13 mouse cellular contexts compared by ENCODE assay signal in genomic region chr16:85106644-85107323, GRCm38 (mm10).
DNase-seq lines count a peak whose midpoint lies in the region; ATAC-seq and TF ChIP-seq lines count a peak whose summit lies in the region.
"Had no signal": no experiment of that assay in that cellular context is flagged by ENCODE, and none has a peak within 500 bp of the region (broad histone marks: within the 10 kb centered on the region; RNA-seq: fewer than 3 reads in every experiment).

No protein-coding gene starts in this region.

- no peak overlapping the region for H3K4me2 ChIP-seq in midbrain, embryonic 13.5 days (replicated peaks)
- no peak overlapping the region for H3K4me2 ChIP-seq in hindbrain, postnatal 0 days (ENCODE audit: low read depth, low read length)
- H3K4me2 ChIP-seq: embryonic facial prominence, embryonic 12.5 days; limb, embryonic 12.5 days had no signal

- no peaks in the 10 kb centered on the region for H3K9me3 ChIP-seq in midbrain, embryonic 13.5 days
- H3K9me3 ChIP-seq in midbrain, embryonic 10.5 days (replicated peaks): no peaks in the 10 kb centered on the region
- H3K9me3 ChIP-seq in hindbrain, postnatal 0 days (ENCODE audit: low read length): no peaks in the 10 kb centered on the region
- H3K9me3 ChIP-seq: embryonic facial prominence, embryonic 12.5 days; limb, embryonic 12.5 days had no signal

- H3K4me1 ChIP-seq in cerebellum, adult 2 months (ENCODE audit: control insufficient read depth, insufficient read depth, low read length): peaks cover 35% of the 10 kb centered on the region
- peaks cover 47% of the 10 kb centered on the region for H3K4me1 ChIP-seq in midbrain, embryonic 13.5 days (replicated peaks)
- H3K4me1 ChIP-seq in midbrain, embryonic 10.5 days: peaks cover 12% of the 10 kb centered on the region
- H3K4me1 ChIP-seq in hindbrain, postnatal 0 days (ENCODE audit: insufficient read depth, low read length): peaks cover 12% of the 10 kb centered on the region

- no peak for TF ChIP-seq POLR2A in cerebellum, adult 2 months (IDR thresholded peaks at IDR 0.05; ENCODE audit: borderline replicate concordance, insufficient read depth, low read length)

- H3K9ac ChIP-seq in midbrain, embryonic 13.5 days (replicated peaks): no peak overlapping the region
- H3K9ac ChIP-seq in hindbrain, postnatal 0 days (replicated peaks; ENCODE audit: low read length): no peak overlapping the region
- H3K9ac ChIP-seq: embryonic facial prominence, embryonic 12.5 days; limb, embryonic 12.5 days had no signal

- peak; percentile 57 for ATAC-seq in midbrain, embryonic 13.5 days
- peak; percentile 80 for ATAC-seq in hindbrain, postnatal 0 days
- ATAC-seq in megakaryocyte, adult 5-6 weeks (ENCODE audit: poor library complexity, severe bottlenecking): no peak
- ATAC-seq: intestine, embryonic 16.5 days had no signal

- no peak for TF ChIP-seq CTCF in cerebellum, adult 2 months (IDR thresholded peaks at IDR 0.05; ENCODE audit: borderline replicate concordance, insufficient read depth, low read depth, low read length)
- TF ChIP-seq CTCF in hindbrain, postnatal 0 days (IDR thresholded peaks at IDR 0.05; ENCODE audit: low read depth): no peak

- H3K27ac ChIP-seq in cerebellum, adult 2 months (ENCODE audit: insufficient read depth, low read length): no peak overlapping the region; the same call in 1 of the 2 replicates
- peak overlapping the region; percentile 55 for H3K27ac ChIP-seq in midbrain, embryonic 13.5 days
- H3K27ac ChIP-seq in midbrain, embryonic 10.5 days (replicated peaks): no peak overlapping the region
- H3K27ac ChIP-seq in hindbrain, postnatal 0 days: no peak overlapping the region
- H3K27ac ChIP-seq: embryonic facial prominence, embryonic 12.5 days; limb, embryonic 12.5 days had no signal

- 21% methylated on average over 9 of the region's 9 CpGs for whole genome bisulfite sequencing in cerebellum, adult 2 months
- WGBS in midbrain, embryonic 13.5 days: 50% methylated on average over 9 of the region's 9 CpGs
- 87% methylated on average over 9 of the region's 9 CpGs for WGBS in midbrain, embryonic 10.5 days
- WGBS in hindbrain, postnatal 0 days: 41% methylated on average over 9 of the region's 9 CpGs

- peaks cover 9% of the 10 kb centered on the region for H3K36me3 ChIP-seq in midbrain, embryonic 13.5 days
- peaks cover 14% of the 10 kb centered on the region for H3K36me3 ChIP-seq in midbrain, embryonic 10.5 days
- no peaks in the 10 kb centered on the region for H3K36me3 ChIP-seq in hindbrain, postnatal 0 days (ENCODE audit: insufficient read depth, low read length)
- H3K36me3 ChIP-seq: embryonic facial prominence, embryonic 12.5 days had no signal

- DNase-seq in cerebellum, adult 2 months: peak; percentile 41 to 67
- DNase-seq in cerebellum, postnatal 36 days: no peak
- no peak for DNase-seq in midbrain, embryonic 10.5 days (ENCODE audit: low spot score)
- peak; percentile 80 for DNase-seq in hindbrain, postnatal 0 days (ENCODE audit: low spot score)
- DNase-seq in adrenal gland, postnatal 25 days: no peak
- no peak for DNase-seq in embryo, embryonic 9.5 days (ENCODE audit: extremely low spot score)
- DNase-seq: lung, adult 2 months; right cerebral cortex, adult 18-20 months had no signal

- no peaks in the 10 kb centered on the region for H3K27me3 ChIP-seq in cerebellum, adult 2 months (ENCODE audit: control insufficient read depth, insufficient read depth, low read length)
- no peaks in the 10 kb centered on the region for H3K27me3 ChIP-seq in midbrain, embryonic 13.5 days
- no peaks in the 10 kb centered on the region for H3K27me3 ChIP-seq in midbrain, embryonic 10.5 days (ENCODE audit: low read depth, poor library complexity, severe bottlenecking)
- no peaks in the 10 kb centered on the region for H3K27me3 ChIP-seq in hindbrain, postnatal 0 days (ENCODE audit: insufficient read depth, low read length)
- H3K27me3 ChIP-seq: embryonic facial prominence, embryonic 12.5 days; limb, embryonic 12.5 days had no signal

- H3K4me3 ChIP-seq in cerebellum, adult 2 months (replicated peaks; ENCODE audit: insufficient read depth, low read depth, low read length): no peak overlapping the region
- H3K4me3 ChIP-seq in midbrain, embryonic 13.5 days (replicated peaks): no peak overlapping the region
- H3K4me3 ChIP-seq in midbrain, embryonic 10.5 days: no peak overlapping the region
- no peak overlapping the region for H3K4me3 ChIP-seq in hindbrain, postnatal 0 days (ENCODE audit: low read length)
- H3K4me3 ChIP-seq: embryonic facial prominence, embryonic 12.5 days; limb, embryonic 12.5 days had no signal

Comparison
In these comparisons a context has a peak if more than half of its experiments do, and no peak if none do; other contexts are left out.
1. DNase-seq: peak in cerebellum, adult 2 months (2 of 2) and hindbrain, postnatal 0 days (single experiment); none in cerebellum, postnatal 36 days (0 of 2), midbrain, embryonic 10.5 days (single experiment), adrenal gland, postnatal 25 days (single experiment) and embryo, embryonic 9.5 days (single experiment).